Mouse (Mus musculus) monocyte, adult 5-6 weeks (primary cell): ENCODE measurements at regions not wholly inside any gene's neighbourhood (a gene's known extent, or its start where the extent isn't known, plus 50 kb on each side); places are given as distances from the start of the nearest gene placed in this dataset.
A peak's percentile ranks its signal among the peaks of the same experiment; 100 is the strongest.

Experiments
- ATAC-seq: fragments of 153-309, 156-312 bp; replicated peaks from 2 replicates; pipeline ENCODE4 v1.8.0; 2017; ENCODE audit warnings: mild to moderate bottlenecking; ENCODE audit not compliant: low TSS enrichment, insufficient number of reproducible peaks, severe bottlenecking, poor library complexity, low FRiP score

- no peak for ATAC-seq
Measured at GRCm38 (mm10) chr6:67186537-67187274, 51.3 kb upstream of the Serbp1 start.

- ATAC-seq = no peak
Measured at GRCm38 (mm10) chr6:67184662-67185061, 53.3 kb upstream of the Serbp1 start.

- ATAC-seq = peak; percentile 37; the same call in 1 of the 2 replicates
Measured at GRCm38 (mm10) chr6:67183481-67184215, 54.3 kb upstream of the Serbp1 start.

- ATAC-seq = no peak
Measured at GRCm38 (mm10) chr6:67182453-67182852, 55.5 kb upstream of the Serbp1 start.

GRCm38 (mm10) chr6:67181459-67181858 lies 56.5 kb upstream of the Serbp1 start:
- ATAC-seq = peak; percentile 64; the same call in 1 of the 2 replicates

- ATAC-seq = no peak
Measured at GRCm38 (mm10) chr6:67179416-67179815, 58.6 kb upstream of the Serbp1 start.

- no peak for ATAC-seq
Measured at GRCm38 (mm10) chr6:67178531-67178930, 59.4 kb upstream of the Serbp1 start.

GRCm38 (mm10) chr6:67178101-67178500 lies 59.9 kb upstream of the Serbp1 start:
- ATAC-seq = no peak

- no peak for ATAC-seq
Measured at GRCm38 (mm10) chr6:67170674-67170946, 67.4 kb upstream of the Serbp1 start.

GRCm38 (mm10) chr6:67169873-67170673 lies 67.9 kb upstream of the Serbp1 start:
- ATAC-seq = peak; percentile 65

GRCm38 (mm10) chr6:67168803-67169202 lies 69.2 kb upstream of the Serbp1 start:
- no peak for ATAC-seq

- ATAC-seq = 0 out of 2 replicates have a peak, but pooled peaks have one; percentile 24
Measured at GRCm38 (mm10) chr6:67168031-67168777, 69.8 kb upstream of the Serbp1 start.

GRCm38 (mm10) chr6:67165091-67165490 lies 72.9 kb upstream of the Serbp1 start:
- no peak for ATAC-seq

GRCm38 (mm10) chr6:67163947-67164346 lies 74.0 kb upstream of the Serbp1 start:
- ATAC-seq = no peak

- no peak for ATAC-seq
Measured at GRCm38 (mm10) chr6:67162814-67163213, 75.2 kb upstream of the Serbp1 start.

GRCm38 (mm10) chr6:67161610-67162009 lies 76.4 kb upstream of the Serbp1 start:
- ATAC-seq = no peak

- ATAC-seq = no peak
Measured at GRCm38 (mm10) chr6:67160564-67160963, 77.4 kb upstream of the Serbp1 start.

- ATAC-seq = no peak
Measured at GRCm38 (mm10) chr6:67159726-67160523, 78.1 kb upstream of the Serbp1 start.
